ENCODE assay signal across 16 mouse cellular contexts in genomic region chr1:171979969-171980730, GRCm38 (mm10). TPM values are rescaled to one million over a fixed set of nuclear protein-coding genes. Genes with fewer than 3 reads are reported as not detected.
DNase-seq lines count a peak whose midpoint lies in the region; ATAC-seq lines count a peak whose summit lies in the region.
"Had no signal": no experiment of that assay in that cellular context is flagged by ENCODE, and none has a peak within 500 bp of the region (broad histone marks: within the 10 kb centered on the region; RNA-seq: fewer than 3 reads in every experiment).

No protein-coding gene starts in this region.

- H3K4me1 ChIP-seq in hindbrain, embryonic 12.5 days = no peaks in the 10 kb centered on the region
- no peaks in the 10 kb centered on the region for H3K4me1 ChIP-seq in hindbrain, embryonic 10.5 days (replicated peaks)
- no peaks in the 10 kb centered on the region for H3K4me1 ChIP-seq in hindbrain, embryonic 15.5 days (replicated peaks)
- H3K4me1 ChIP-seq in intestine, embryonic 15.5 days (replicated peaks) = no peaks in the 10 kb centered on the region
- H3K4me1 ChIP-seq: limb, embryonic 12.5 days; neural tube, embryonic 12.5 days had no signal

- no peak for DNase-seq in hindbrain, embryonic 10.5 days (ENCODE audit: low spot score)
- DNase-seq in testis, postnatal 10 days (ENCODE audit: low spot score) = peak; percentile 24
- no peak for DNase-seq in testis, postnatal 14 days (ENCODE audit: low spot score)
- no peak for DNase-seq in gastrocnemius, postnatal 36 days
- DNase-seq in thymus, postnatal 4 days = no peak
- DNase-seq: cerebellum, adult 8-10 months; gastrocnemius, postnatal 14 days; kidney, adult 2 months had no signal

- no peaks in the 10 kb centered on the region for H3K27me3 ChIP-seq in hindbrain, embryonic 12.5 days
- no peaks in the 10 kb centered on the region for H3K27me3 ChIP-seq in hindbrain, embryonic 10.5 days (ENCODE audit: insufficient read depth, poor library complexity, severe bottlenecking)
- H3K27me3 ChIP-seq in hindbrain, embryonic 15.5 days = no peaks in the 10 kb centered on the region
- no peaks in the 10 kb centered on the region for H3K27me3 ChIP-seq in intestine, embryonic 15.5 days (replicated peaks)
- H3K27me3 ChIP-seq: megakaryocyte, embryonic 14.5 days; neural tube, embryonic 12.5 days had no signal

- intact Hi-C loops in gastrocnemius, postnatal 36 days (cut with DNase I) = no loop called here

- H3K4me3 ChIP-seq in hindbrain, embryonic 12.5 days = no peak overlapping the region
- H3K4me3 ChIP-seq in hindbrain, embryonic 10.5 days = no peak overlapping the region
- no peak overlapping the region for H3K4me3 ChIP-seq in hindbrain, embryonic 15.5 days
- H3K4me3 ChIP-seq in intestine, embryonic 15.5 days (replicated peaks) = no peak overlapping the region
- H3K4me3 ChIP-seq: limb, embryonic 12.5 days; megakaryocyte, embryonic 14.5 days; neural tube, embryonic 12.5 days had no signal

- ATAC-seq in hindbrain, embryonic 12.5 days (ENCODE audit: low FRiP score) = peak; percentile 61; the same call in 1 of the 2 replicates
- ATAC-seq in hindbrain, embryonic 15.5 days (ENCODE audit: low FRiP score, low read depth) = peak; percentile 65
- ATAC-seq in intestine, embryonic 15.5 days = no peak
- ATAC-seq: activated CD4-positive, CD25-positive, alpha-beta regulatory T cell, adult 4 months had no signal

- 74% methylated on average over 13 of the region's 13 CpGs for WGBS in hindbrain, embryonic 12.5 days
- WGBS in hindbrain, embryonic 10.5 days = 87% methylated on average over 13 of the region's 13 CpGs
- 63% methylated on average over 13 of the region's 13 CpGs for WGBS in hindbrain, embryonic 15.5 days
- 94% methylated on average over 13 of the region's 13 CpGs for WGBS in intestine, embryonic 15.5 days

- no peak overlapping the region for H3K9ac ChIP-seq in hindbrain, embryonic 12.5 days
- no peak overlapping the region for H3K9ac ChIP-seq in hindbrain, embryonic 15.5 days
- H3K9ac ChIP-seq in intestine, embryonic 15.5 days = no peak overlapping the region
- H3K9ac ChIP-seq: limb, embryonic 12.5 days; neural tube, embryonic 12.5 days had no signal

- H3K27ac ChIP-seq in hindbrain, embryonic 12.5 days = no peak overlapping the region
- no peak overlapping the region for H3K27ac ChIP-seq in hindbrain, embryonic 10.5 days
- no peak overlapping the region for H3K27ac ChIP-seq in hindbrain, embryonic 15.5 days (replicated peaks)
- H3K27ac ChIP-seq in intestine, embryonic 15.5 days = no peak overlapping the region
- H3K27ac ChIP-seq: limb, embryonic 12.5 days; neural tube, embryonic 12.5 days had no signal

- no peaks in the 10 kb centered on the region for H3K9me3 ChIP-seq in hindbrain, embryonic 12.5 days (replicated peaks)
- H3K9me3 ChIP-seq in hindbrain, embryonic 10.5 days = no peaks in the 10 kb centered on the region
- H3K9me3 ChIP-seq in hindbrain, embryonic 15.5 days = no peaks in the 10 kb centered on the region
- no peaks in the 10 kb centered on the region for H3K9me3 ChIP-seq in intestine, embryonic 15.5 days
- H3K9me3 ChIP-seq: G1E; limb, embryonic 12.5 days; megakaryocyte, embryonic 14.5 days; neural tube, embryonic 12.5 days had no signal

- no peaks in the 10 kb centered on the region for H3K36me3 ChIP-seq in hindbrain, embryonic 12.5 days
- H3K36me3 ChIP-seq in hindbrain, embryonic 10.5 days = no peaks in the 10 kb centered on the region
- H3K36me3 ChIP-seq in hindbrain, embryonic 15.5 days = no peaks in the 10 kb centered on the region
- H3K36me3 ChIP-seq in intestine, embryonic 15.5 days = no peaks in the 10 kb centered on the region
- H3K36me3 ChIP-seq: G1E; limb, embryonic 12.5 days; neural tube, embryonic 12.5 days had no signal

- H3K4me2 ChIP-seq in hindbrain, embryonic 12.5 days (replicated peaks) = no peak overlapping the region
- H3K4me2 ChIP-seq in hindbrain, embryonic 15.5 days = no peak overlapping the region
- H3K4me2 ChIP-seq in intestine, embryonic 15.5 days (replicated peaks) = no peak overlapping the region
- H3K4me2 ChIP-seq: limb, embryonic 12.5 days; neural tube, embryonic 12.5 days had no signal

RNA-seq across cellular contexts. Expression of gene Vangl2, which starts 48.1 kb away (rescaled TPM):
- polyA plus RNA-seq in hindbrain, embryonic 12.5 days (2016; fragmentation: Nextera tagmentation; extraction: Ambion mirVana) = 60.4 and 68.6 TPM in 2 replicates
- polyA plus RNA-seq in hindbrain, embryonic 10.5 days (2016; fragmentation: Nextera tagmentation; extraction: Ambion mirVana) = 46.0 and 72.6 TPM in 2 replicates
- 41.1 and 48.9 TPM in 2 replicates for polyA plus RNA-seq in hindbrain, embryonic 15.5 days (2015; fragmentation: Nextera tagmentation; extraction: Ambion mirVana)
- 1 to 10 TPM; 1.4 TPM for total RNA-seq in gastrocnemius, postnatal 36 days (2021)
- polyA plus RNA-seq in intestine, embryonic 15.5 days (2015; fragmentation: Nextera tagmentation; extraction: Ambion mirVana) = 8.9 and 10.1 TPM in 2 replicates
- polyA plus RNA-seq: G1E had no signal
